Mouse (Mus musculus): Measurements from ENCODE around the gene Rasa4. TPM values are rescaled to one million over a fixed set of nuclear protein-coding genes. Genes with fewer than 3 reads are reported as not detected.
"Not testable (repeated sequence)": the region's sequence is repeated elsewhere in the genome, so short reads cannot be mapped to it uniquely, and the experiment has no call there.

The Rasa4 gene
- polyA plus RNA-seq, 1 experiment from 2014 or later: 4.1 TPM

DNA sequence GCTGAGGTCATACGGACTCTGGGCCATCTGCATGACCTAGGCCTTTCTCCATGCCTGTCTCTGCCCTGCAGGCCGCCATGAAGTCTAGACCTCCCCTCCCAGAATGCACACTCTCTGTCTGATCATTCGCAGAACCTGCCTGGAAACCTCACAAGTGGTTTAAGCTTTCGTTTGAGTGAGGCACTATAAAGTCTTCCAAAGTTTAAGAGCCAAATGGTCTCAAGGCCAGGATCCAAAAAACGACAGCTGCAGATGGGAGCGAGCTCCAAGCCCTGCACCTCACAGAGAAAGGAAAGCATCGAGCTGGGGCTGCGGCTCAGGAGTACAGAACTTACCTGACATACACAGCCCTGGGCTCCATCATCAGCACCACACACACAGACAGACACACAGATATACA lies 68.6 kb downstream of the Rasa4 start:
- 66% methylated on average over 8 of the region's 8 CpGs for WGBS
- no peaks in the 10 kb centered on the region for H3K36me3 ChIP-seq

DNA sequence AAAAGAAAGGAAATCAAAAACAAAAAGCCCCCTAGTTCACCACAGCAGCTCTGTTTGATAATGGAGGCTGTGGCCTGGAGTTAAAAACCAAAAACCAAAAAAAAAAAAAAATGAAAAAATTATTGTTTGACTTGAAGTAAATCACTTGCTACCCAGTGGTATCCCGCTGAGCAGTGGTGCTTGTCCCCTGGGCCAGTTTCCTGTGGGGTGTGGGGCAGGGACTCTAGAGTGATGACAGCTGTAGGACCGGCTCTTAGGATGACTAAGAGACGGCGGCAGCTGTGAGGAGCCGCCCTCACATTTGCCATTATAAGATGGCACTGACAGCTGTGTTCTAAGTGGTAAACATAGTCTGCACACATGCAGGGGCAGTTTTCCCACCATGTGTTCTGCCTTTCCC lies 71.7 kb downstream of the Rasa4 start:
- H3K4me2 ChIP-seq: no peak overlapping the region

More for the DNA sequence above, 68.6 kb downstream of the Rasa4 start:
- Histone ChIP-seq H3K4me3 (no peak overlapping the region), H3K9ac (no peak overlapping the region), H3K4me1 (no peaks in the 10 kb centered on the region), H3K4me2 (no peak overlapping the region), H3K27ac (no peak overlapping the region), H3K9me3 (no peaks in the 10 kb centered on the region), H3K27me3 (no peaks in the 10 kb centered on the region)
- no peak for ATAC-seq (ENCODE audit: borderline replicate concordance, extremely low read depth, low FRiP score, low TSS enrichment)

GRCm38 (mm10) chr5:136160084-136160483 lies 76.4 kb downstream of the Rasa4 start:
- H3K4me1 ChIP-seq; ATAC-seq (ENCODE audit: borderline replicate concordance, extremely low read depth, low FRiP score, low TSS enrichment); H3K36me3 ChIP-seq; H3K27me3 ChIP-seq; H3K4me3 ChIP-seq; H3K9ac ChIP-seq; H3K27ac ChIP-seq; H3K9me3 ChIP-seq; H3K4me2 ChIP-seq: not testable (repeated sequence)
- 74% methylated on average over 11 of the region's 12 CpGs for WGBS

More for the DNA sequence above, 71.7 kb downstream of the Rasa4 start:
- Histone ChIP-seq H3K27me3 (no peaks in the 10 kb centered on the region), H3K4me3 (no peak overlapping the region), H3K36me3 (no peaks in the 10 kb centered on the region), H3K4me1 (no peaks in the 10 kb centered on the region), H3K9me3 (no peaks in the 10 kb centered on the region), H3K9ac (no peak overlapping the region), H3K27ac (no peak overlapping the region)
- no peak for ATAC-seq (ENCODE audit: borderline replicate concordance, extremely low read depth, low FRiP score, low TSS enrichment)
- WGBS: 77% methylated on average over 5 of the region's 5 CpGs

Small RNA genes within 50 kb of the gene (microRNA-seq; reads per million reads assigned to microRNA genes)
- gene Mir7035: 1.7 reads per million

Other genes with a start within 250 kb of the Rasa4 start
- 114 and 129 TPM in 2 replicates for gene Hspb1, start 196.0 kb upstream of the Rasa4 start, polyA plus RNA-seq (2015; fragmentation: Nextera tagmentation; extraction: Ambion mirVana)
- gene Ywhag, start 149.3 kb upstream of the Rasa4 start, polyA plus RNA-seq (2015; fragmentation: Nextera tagmentation; extraction: Ambion mirVana): 144 and 156 TPM in 2 replicates
- gene Ssc4d, start 109.4 kb upstream of the Rasa4 start, polyA plus RNA-seq (2015; fragmentation: Nextera tagmentation; extraction: Ambion mirVana): 3.2 and 3.5 TPM in 2 replicates
- gene Zp3, start 103.8 kb upstream of the Rasa4 start, polyA plus RNA-seq (2015; fragmentation: Nextera tagmentation; extraction: Ambion mirVana): not detected in 2 replicates
- gene Dtx2, start 89.1 kb upstream of the Rasa4 start, polyA plus RNA-seq (2015; fragmentation: Nextera tagmentation; extraction: Ambion mirVana): 23.8 TPM in 2 replicates
- 22.5 and 27.8 TPM in 2 replicates for gene Upk3b, start 45.4 kb upstream of the Rasa4 start, polyA plus RNA-seq (2015; fragmentation: Nextera tagmentation; extraction: Ambion mirVana)
- 4.2 and 5.1 TPM in 2 replicates for gene Upk3bl, start 29.4 kb upstream of the Rasa4 start, polyA plus RNA-seq (2015; fragmentation: Nextera tagmentation; extraction: Ambion mirVana)
- 198 and 223 TPM in 2 replicates for gene Polr2j, start 32.7 kb downstream of the Rasa4 start, polyA plus RNA-seq (2015; fragmentation: Nextera tagmentation; extraction: Ambion mirVana)
- gene Lrwd1, start 52.2 kb downstream of the Rasa4 start, polyA plus RNA-seq (2015; fragmentation: Nextera tagmentation; extraction: Ambion mirVana): 36.7 and 37.5 TPM in 2 replicates
- gene Alkbh4, start 52.2 kb downstream of the Rasa4 start, polyA plus RNA-seq (2015; fragmentation: Nextera tagmentation; extraction: Ambion mirVana): 15.4 and 18.0 TPM in 2 replicates
- gene Orai2, start 86.8 kb downstream of the Rasa4 start, polyA plus RNA-seq (2015; fragmentation: Nextera tagmentation; extraction: Ambion mirVana): 7.7 and 8.3 TPM in 2 replicates
- gene Prkrip1, start 115.0 kb downstream of the Rasa4 start, polyA plus RNA-seq (2015; fragmentation: Nextera tagmentation; extraction: Ambion mirVana): 37.7 and 42.8 TPM in 2 replicates
- gene Sh2b2, start 162.6 kb downstream of the Rasa4 start, polyA plus RNA-seq (2015; fragmentation: Nextera tagmentation; extraction: Ambion mirVana): 4.9 and 5.0 TPM in 2 replicates

Data from lung, embryonic 15.5 days (tissue).